Mouse (Mus musculus) cerebellum, adult 2 months (tissue): ENCODE results near the gene Phf14.

Source experiments
- CTCF ChIP-seq: fragments of 200-500 bp; IDR thresholded peaks from 2 replicates; pipeline ENCODE4 v1.5.1; 2011; ENCODE audit warnings: low read depth, mild to moderate bottlenecking, control low read depth, low read length, moderate library complexity, borderline replicate concordance; ENCODE audit not compliant: insufficient read depth
- POLR2A ChIP-seq: fragments of 200-500 bp; IDR thresholded peaks from 2 replicates; pipeline ENCODE4 v1.6.1; 2011; ENCODE audit warnings: low read length, control low read depth, borderline replicate concordance; ENCODE audit not compliant: insufficient read depth

DNA sequence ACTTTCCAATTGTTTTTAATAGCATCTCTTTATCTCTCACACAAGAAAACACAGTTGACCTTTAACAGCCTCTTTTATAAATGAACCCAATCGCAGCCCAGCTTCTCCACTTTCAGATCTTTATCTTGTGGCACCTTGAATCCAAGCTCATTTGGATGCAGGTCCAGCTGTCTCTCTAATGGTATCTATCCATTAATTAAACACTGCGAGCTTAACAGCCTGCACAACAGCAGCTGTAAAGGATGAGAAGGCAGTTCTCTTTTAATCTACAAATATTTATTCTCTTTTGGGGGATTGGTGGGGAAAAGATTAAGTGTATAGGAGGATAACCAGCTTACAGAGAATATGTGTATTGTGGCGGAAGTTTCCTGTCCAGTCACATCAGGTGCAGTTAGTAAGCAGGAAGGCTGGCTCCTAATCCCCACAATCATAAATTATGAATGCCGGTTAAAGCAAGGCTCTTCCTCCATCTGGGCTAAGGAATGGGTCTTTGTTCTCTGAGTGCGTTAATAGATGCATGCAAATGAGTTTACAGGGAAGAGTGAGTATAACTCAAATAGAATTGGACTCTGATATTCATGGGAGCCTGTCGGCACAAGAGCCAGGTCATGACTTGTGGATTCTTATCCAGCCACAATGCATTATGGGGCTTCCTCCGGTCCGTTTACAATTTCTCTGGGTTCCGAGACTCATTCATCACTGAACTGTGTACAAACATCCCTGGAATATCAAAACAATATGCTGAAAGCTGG is 210.4 kb downstream of the Phf14 start:
- no peak for TF ChIP-seq POLR2A
- TF ChIP-seq CTCF = no peak
